Mouse (Mus musculus) heart, adult 18-20 months (tissue): ENCODE results near the gene Rpl3l. TPM values are rescaled to one million over a fixed set of nuclear protein-coding genes. Genes with fewer than 3 reads are reported as not detected.
"Not testable (repeated sequence)": the region's sequence is repeated elsewhere in the genome, so short reads cannot be mapped to it uniquely, and the experiment has no call there.

Source experiments
- DNase-seq, 2 experiments: peaks; one replicate each; pipeline ENCODE4 v3.0.0; 2021 to 2022; ENCODE audit warnings: mixed read lengths in 1 of 2
- long read RNA-seq, 2 experiments: library from polyadenylated mRNA; stranded (forward); transcript quantifications; one replicate each; pipeline ENCODE4 v2.0.0; 2021
- total RNA-seq, 2 experiments: library from RNA; stranded (reverse); gene quantifications; 2 replicates each; pipeline ENCODE4 v1.2.3; 2021

The Rpl3l gene
- 100 to 1,000 TPM; 390 to 433 TPM for total RNA-seq
- long read RNA-seq, experiment 1, transcript Rpl3l-202 (10 exons, 1,375 nt) = major isoform, 123 of 204 reads
- long read RNA-seq, experiment 1, partial matches to known transcripts = 64 of 204 reads
- long read RNA-seq, experiment 1, other reads (novel, unspliced or antisense) = 14 of 204 reads
- long read RNA-seq, experiment 2, transcript Rpl3l-202 (10 exons, 1,375 nt) = major isoform, 54 of 107 reads
- long read RNA-seq, experiment 2, partial matches to known transcripts = 46 of 107 reads
- long read RNA-seq, experiment 2, other reads (novel, unspliced or antisense) = 3 of 107 reads

DNA sequence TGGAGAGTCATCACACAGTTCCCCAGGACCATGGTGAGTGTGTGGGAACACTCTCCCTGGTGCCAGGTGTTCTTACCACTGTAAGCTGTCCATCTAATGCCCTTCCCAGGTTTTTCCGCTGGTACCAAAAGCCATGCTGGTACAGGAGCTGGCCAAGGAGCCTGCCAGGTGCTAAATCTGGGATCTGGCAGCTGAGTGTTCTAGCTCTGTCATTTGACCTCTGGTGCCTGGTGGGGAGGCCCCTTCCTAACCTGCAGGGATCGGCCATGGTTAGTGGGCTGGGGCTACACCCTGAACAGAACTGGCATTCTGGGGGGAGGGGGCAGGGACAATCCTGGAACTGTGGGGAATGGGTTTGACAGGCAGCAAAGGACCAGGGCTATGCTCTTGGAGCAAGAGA, at the start of gene Rpl3l:
Rpl3l (plus strand) TSS at position 203 of the 400 bp plus-strand sequence.
- DNase-seq = peak; percentile 66 to 75

DNA sequence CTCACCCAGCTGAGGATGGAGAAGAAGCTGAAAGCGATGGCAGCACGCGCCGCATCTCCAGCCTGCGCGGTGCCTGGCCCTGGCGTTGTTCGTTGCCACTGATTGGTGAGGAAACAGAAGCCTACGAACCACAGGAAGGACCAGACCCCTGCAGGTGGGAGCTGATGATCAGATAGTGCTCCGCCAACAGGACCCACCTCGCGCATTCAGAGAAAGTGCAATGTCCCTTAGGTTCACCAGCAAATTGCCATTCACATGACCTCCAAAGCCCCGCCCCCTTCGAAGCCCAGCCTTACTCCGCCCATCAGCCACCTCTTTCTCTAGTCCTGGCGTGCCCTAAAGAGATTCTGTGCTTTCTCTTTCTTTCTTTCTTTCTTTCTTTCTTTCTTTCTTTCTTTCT, 41.1 kb upstream of the Rpl3l start:
- peak in 1 of 2 experiments; percentile 28 for DNase-seq

DNA sequence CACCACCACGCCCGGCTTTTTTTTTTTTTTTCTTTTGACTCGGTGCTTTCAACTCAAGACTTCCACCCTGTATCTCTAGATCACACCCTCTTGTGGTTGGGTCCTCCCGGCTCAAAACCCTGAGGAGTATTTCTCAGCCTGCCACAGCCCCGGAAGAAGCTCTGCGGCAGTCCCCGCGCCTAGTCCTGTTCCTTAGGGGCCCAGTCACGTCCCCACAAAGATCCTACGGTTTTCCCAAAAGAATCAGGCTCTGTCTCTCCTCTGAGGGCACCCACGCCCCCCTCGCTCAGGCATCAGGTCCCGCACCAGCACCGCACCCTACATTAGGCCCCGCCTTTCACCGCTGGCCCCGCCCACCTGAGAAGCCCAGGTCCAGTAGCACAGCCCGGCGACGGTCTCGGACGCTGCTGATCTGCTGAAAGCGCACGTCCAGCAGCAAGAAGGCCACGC, 40.4 kb upstream of the Rpl3l start:
- peak; percentile 63 to 64 for DNase-seq

DNA sequence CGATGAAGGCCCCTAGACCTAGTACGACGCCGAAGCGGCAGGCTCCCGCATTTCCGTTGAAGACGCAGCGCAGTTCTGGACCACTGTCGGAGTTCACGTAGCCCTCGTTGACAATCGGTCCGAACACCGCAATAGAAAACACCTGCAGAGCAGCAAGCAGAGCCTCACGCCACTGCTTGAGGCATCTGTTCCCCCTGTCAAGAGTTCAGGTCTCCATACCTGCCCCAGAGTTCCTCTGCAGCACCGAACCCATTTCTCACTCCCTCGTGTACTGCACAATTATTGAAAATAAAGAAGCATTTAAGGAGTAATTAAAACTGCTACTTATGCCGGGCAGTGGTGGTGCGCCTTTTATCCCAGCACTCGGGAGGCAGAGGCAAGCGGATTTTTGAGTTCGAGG, 40.0 kb upstream of the Rpl3l start:
- no peak for DNase-seq

DNA sequence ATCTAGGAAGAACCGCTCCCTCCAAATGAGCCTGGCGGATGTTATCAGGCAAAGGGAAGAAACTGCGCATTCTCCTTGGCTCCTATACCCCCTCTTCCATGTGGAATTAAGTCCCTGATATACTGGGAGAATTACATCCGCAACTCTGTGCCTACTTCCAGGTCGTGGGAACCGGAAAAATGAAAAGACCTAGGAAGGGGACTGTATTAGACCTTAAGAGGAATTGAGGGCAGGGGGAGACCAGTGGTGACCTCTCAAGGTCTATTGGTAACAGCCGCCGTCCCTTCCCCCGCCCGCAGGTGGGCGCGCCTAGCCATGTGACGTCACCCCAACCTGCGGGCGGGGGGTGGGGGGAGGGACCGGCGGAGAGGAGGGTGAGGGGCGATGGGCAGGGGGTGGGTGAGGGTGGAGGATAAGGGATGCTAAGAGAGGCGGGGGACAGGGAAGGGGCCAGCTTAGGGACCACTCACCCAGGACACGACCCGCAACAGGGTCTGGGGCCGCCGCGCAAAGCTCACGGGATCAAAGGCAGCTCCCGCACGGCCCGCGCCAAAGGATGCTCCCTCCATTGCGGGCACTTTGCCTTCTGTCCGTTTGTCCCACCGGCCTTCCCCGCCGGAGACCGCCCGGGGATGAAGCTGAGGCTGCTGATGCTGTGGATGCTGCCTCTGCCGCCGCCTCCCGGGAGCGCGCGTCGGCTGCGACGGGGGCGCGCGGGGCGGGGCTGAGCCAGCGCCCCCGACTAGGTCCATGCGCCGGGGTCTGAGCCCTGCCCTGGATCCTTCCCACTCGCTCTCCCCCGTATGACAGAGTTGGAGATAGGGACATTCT, 38.2 kb upstream of the Rpl3l start, which contains the start of gene Syngr3:
Syngr3 (minus strand) TSS at position 705 of the 831 bp plus-strand sequence.
- no peak for DNase-seq

DNA sequence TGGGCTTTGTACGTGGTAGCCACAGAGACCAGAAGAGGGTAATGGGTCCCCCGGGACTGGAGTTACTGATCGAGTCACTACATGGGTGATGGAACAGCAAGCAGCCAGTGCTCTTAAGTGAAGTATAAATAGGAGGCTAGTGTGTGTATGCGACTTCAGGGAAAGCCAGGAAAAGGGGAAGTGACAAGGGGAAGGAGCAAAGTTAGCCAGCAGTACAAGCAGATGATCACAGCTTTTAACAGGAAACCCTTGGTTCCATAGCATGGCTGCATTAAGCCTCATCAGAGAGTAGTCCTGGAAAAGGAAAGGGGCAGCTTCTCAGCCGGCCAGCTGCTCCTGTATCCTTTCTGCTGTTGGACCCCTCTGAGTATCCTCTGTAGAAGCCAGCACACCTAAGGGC, 35.2 kb upstream of the Rpl3l start:
- DNase-seq = peak in 1 of 2 experiments; percentile 28

DNA sequence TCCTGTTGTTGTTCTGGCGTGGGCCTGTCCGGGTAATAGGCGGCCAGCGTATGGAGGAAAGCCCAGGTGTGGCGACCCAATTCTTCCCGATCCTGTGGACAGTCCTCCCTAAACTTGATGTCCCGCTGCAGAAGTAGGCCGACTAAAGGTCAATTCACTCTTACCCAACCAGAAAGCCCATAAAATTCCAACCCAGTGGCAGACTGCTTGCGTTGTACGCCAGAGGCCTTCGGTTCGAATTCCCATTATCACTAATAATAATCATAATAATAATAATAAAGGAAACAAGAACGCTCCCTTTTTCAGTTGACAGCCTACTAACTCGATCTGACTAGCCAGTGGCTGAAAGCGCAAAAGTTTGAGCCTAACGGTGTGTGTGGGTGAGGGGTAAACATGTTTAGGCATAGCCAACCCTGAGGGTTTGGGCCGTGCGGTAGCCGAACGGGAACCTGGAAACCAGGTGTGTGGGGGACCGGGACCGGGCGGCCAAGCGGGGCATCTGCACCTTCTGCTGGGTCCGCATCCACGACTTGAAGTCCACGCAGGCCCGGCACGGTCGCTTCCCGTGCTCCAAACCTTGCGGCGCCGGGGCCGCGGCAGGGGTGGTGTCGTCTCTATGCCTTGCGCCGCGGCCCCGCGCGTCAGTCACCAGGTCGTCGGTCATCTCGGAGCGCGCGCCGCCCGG, 32.2 kb upstream of the Rpl3l start:
- no peak for DNase-seq

DNA sequence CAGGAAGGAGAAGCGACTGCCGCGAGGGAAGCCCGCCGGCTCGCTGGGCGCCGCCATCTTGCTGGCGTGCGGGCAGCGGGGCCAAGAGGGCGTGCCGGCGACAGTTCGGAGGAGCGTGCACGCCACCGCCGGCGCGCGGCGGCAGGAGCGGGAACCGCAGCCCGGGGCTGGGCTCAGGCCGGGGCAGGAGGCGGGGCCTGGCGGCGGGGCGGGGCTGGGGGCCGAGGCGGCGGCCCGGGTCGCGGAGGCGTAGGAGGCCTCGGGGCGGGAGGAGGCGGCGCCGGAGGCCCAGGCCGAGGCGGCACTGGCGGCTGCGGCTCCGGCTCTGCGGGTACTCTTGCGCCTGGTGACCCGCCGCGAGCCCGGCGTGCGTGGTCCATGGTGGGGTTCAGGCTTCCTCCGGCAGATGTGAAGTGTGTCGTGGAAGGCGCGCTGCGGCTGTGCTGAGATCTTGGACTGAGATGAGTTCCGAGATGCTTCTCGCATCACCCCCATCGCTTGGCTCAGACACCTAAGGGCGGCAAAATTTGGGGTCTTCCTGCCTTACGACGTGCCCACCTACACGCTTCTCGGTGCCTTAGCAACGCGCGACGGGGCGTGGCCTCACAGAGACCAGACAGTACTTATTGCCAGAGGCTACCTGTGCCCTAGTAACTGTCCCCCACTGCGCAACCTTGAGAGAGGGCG, 31.5 kb upstream of the Rpl3l start, which contains the start of the genes Gfer and Noxo1:
Gfer (minus strand) TSS at position 146 of the 687 bp plus-strand sequence.
Noxo1 (plus strand) TSS at position 224 of the 687 bp plus-strand sequence.
- peak; percentile 87 to 93 for DNase-seq

DNA sequence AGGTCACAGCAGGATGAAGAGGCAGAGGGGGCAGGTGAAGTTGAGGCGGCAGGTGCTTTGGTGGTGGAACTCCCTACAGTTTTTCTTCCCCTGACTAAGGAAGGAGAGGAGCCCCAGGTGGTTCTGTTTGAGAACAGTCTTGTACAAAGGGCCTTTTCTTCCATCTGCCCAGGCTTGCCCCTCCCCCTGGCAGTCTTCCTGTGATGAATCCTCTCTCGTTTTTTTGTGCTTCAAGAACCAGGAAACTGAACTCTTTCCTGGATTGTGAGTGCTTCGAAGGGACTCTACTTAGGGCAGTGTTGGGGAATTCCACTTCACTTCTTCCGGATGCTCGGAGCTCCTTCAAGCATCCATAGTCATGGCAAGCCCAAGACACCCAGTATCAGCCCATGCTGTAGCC, 29.6 kb upstream of the Rpl3l start:
- no peak for DNase-seq

DNA sequence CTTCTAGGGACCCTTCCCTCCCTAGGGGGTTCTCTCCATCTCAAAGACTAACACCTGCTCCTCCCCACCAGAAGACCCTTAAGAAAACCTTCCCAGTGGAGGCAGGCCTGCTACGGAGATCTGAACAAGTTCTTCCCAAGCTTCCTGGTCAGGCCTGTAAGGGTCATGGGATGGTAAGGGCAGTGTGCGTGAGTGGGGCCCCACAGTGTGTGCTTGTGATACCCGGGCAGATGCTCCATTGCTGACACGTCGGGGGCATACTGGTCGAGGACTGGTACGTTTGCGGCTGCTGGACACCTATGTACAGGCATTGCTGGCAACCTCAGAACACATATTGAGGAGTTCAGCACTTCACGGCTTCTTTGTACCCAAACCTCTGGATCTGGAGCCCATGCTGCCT, 28.9 kb upstream of the Rpl3l start:
- DNase-seq = no peak

DNA sequence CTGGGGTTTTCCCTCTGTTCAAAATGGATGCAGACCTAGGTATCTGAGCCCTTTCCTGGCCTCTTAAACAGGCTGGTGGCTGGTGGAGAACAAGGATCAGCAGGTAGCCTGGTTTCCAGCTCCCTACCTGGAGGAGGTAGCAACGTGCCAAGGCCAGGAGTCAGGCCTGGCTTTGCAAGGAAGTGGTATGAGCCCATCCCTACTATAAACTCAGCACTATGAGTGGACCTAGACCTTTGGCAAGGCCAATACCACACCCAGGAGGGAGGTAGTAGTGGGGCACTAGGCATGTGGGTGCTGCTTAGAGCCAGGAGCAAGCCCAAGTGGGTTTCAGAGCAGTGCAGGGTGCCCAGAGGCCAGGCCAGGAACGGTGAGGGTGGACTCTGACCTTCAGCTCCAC, 28.1 kb upstream of the Rpl3l start:
- DNase-seq = no peak

DNA sequence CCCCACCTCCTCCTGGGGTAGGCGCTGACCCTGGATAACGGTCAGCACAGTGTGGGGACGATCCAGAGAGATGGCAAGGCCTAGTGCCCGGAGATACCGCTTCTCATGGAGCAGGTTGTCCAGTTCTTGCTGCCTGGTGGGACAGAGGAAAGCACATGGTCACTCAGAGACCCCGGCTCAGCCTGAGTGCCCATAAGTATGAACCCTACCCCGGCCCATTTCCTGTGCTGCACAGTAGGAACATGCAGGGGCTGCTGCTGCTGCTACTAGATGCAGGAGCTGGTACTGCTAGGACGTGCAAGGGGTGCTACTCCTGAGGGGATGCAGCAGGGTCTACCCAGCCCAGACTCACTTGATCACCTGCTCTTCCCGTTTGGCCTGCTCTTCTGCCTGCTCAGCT, 26.4 kb upstream of the Rpl3l start:
- no peak for DNase-seq

DNA sequence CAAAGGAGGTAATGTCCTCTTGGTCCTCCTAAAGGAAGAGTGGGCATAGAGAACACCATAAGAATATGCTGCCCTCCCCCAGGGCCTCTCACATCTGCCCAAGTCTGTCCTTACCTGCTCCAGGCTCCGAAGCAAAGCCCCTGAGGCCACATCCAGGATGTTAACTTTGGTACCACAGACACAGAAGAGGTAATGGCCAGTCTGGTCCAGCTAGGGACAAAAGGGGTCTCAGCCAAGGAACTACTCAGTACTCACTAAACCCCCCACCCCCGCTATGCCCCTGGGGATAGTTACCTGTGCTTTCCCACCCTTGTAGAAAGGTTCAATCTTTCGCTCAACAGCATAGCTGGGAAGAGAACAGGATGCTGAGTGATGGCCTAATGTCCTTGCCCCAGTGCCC, 21.8 kb upstream of the Rpl3l start:
- DNase-seq = no peak

DNA sequence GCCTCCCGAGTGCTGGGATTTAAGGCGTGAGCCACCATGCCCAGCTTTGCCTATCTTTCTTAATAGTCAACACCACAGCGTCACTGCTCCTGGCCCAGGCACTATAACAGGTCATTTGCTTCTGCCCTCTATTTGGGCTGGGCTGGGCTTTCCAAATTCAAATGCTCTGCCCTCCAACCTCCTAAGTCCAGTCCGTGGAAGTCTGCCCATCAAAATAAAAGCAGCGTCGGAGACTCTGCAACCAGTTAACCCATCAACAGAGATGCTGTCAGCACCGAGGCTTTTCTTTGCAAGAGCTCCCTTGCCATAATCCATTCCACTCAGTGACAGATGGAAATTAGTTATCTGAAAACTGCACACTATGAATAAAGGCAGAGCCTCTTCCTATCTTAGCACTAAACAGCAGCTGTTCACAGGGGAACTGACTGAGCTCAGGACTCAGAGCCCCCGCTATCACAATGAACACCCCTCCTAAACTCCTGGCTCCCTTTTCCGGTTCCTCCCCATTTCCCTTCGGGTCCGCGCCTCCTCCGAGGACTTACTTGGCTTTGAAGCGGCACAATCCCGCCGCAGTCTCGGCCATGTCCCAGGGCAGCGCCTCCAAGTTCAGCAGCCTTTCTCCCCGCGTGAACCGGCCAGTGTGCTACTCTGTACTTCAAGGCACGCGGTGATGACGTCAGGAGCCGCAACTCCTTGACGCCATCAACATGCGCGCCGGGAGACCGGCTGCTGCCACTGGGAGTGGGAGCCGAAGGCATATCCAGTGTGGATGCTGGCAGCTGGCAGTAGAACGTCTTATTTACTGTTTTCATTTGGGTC, 20.4 kb upstream of the Rpl3l start, which contains the start of gene Tbl3:
Tbl3 (minus strand) TSS at position 679 of the 819 bp plus-strand sequence.
- peak; percentile 94 to 97 for DNase-seq

DNA sequence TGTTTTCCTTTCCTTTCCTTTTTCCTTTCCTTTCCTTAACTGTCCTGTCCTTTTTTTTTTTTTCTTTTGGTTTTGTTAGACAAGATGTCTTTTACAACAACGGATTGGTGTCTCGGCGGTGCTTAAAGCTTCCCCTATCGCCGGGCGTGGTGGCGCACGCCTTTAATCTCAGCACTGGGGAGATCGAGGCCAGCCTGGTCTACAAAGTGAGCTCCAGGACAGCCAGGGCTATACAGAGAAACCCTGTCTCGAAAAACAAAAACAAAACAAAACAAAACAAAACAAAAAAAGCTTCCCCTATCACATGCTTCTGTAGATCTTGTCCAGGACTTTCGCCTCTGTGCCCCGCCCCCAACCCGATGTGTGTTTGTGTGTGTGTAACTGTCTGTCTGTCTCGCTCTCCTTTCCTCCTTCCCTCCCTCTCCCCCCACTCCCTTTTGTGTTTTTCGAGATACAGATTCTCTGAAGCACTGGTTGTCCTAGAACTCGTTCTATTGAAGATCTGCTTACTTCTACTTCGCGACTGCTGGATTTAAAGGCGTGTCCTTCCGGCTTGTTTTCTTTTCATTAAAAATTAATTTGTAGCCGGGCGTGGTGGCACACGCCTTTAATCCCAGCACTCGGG, 19.7 kb upstream of the Rpl3l start:
- no peak for DNase-seq

DNA sequence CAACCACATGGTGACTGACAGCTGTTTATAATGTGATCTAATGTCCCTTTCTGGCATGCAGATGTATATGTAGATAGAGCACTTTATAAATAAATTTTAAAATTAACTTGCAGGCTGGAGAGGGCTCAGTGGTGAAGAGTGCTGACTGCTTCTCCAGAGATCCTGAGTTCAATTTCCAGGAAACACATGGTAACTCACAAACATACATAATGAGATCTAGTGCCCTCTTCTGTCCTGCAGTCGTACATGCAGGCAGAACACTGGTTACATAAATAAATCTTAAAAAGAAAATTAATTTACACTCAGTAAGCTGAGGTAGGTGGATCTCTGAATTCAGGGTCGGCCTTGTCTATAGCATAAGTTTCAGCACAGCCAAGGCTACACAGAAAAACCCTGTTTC, 19.0 kb upstream of the Rpl3l start:
- DNase-seq = no peak

DNA sequence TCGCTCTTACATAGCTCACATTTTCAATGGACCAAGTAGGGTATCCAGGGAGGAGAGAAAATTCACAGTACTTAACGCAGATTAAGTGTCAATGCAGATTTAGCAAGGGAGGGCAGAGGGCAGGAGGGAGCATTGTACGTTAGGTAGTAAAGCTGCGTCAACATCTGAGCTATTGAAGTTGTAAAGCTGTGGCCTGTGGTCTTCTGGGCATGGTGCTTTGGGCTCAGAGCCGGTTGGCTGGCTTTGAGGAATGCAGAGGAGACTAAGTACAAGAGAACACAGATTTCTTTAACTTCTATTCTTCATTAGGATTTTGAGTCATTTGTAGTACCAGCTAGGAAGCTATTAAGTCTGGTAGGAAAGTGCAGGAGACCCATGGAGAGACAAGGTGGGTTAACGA, 12.1 kb upstream of the Rpl3l start:
- no peak for DNase-seq

DNA sequence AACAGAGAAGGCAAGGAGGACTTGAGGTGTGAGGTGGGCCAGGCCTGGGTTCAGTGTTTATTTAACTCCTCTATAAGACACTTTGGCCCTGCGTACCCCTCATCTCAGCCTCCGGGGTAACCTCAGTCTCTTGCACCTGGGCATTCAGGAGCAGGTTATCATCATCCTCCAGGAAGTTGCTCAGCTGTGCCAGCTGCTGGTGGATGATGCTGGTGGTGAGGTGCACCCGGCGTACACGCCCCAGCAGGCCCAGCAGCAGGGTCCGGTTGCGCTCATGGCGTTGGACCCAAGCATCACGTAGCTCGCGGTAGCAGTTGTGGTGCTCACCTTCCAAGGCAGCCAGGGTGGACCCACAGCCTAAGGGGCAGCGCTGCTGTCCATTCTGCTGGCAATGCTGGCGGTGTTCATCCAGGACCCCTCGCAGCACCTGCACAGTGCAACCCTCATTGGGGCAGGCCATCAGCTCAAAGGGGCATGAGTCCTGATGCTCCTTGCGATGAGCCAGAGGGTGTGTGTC, 11.4 kb upstream of the Rpl3l start:
- no peak for DNase-seq

DNA sequence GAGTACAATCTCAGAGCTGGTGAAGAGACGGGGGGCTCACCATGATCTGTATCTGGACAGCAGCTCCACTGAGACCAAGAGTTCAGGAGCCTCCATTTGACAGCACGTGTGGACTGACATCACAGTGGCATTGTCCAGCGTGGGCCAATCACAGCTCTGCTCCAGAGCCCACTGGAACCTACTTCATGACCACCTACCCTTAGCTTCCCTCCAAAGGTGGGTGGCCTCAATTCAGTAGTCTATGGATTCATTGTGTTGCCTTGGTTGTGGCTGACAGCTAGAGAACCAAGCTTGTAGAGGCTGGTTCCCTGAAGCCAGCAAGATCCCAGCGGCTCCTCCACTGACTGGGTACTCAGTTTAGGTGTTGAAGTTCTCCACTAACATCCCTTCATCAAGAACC, 9.7 kb upstream of the Rpl3l start, which contains the start of the genes Rnf151 and Rps2:
Rnf151 (minus strand) TSS at position 121 of the 400 bp plus-strand sequence.
Rps2 (plus strand) TSS at position 174 of the 400 bp plus-strand sequence.
- no peak for DNase-seq

DNA sequence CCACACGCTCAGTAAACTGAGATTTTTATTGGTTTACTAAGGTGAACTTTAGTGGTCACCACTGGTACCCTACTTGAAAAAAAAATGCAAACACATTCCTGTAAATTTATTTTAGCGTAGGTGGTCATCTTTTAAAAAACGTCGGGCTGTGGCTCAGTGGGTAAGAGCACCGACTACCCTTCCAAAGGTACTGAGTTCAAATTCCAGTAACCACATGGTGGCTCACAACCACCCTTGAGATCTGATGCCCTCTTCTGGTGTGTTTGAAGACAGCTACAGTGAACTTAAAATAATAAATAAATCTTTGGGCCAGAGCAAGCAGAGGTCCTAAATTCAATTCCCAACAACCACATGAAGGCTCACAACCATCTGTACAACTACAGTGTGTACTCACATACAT, 8.7 kb upstream of the Rpl3l start:
- not testable (repeated sequence) for DNase-seq
